Mouse (Mus musculus) large intestine, adult 2 months (tissue): ENCODE results near the gene Vav2. TPM values are rescaled to one million over a fixed set of nuclear protein-coding genes. Genes with fewer than 3 reads are reported as not detected.

Experiments
- DNase-seq: peaks from one replicate; pipeline ENCODE4 v3.0.0-alpha.2; 2012; ENCODE audit warnings: low read depth, low spot score
- WGBS: fragments of 180-500 bp; shearing (Covaris S2); methylation state at CpG from one replicate; pipeline ENCODE4 v1.1.7; 2018; 5-methylcytosine and 5-hydroxymethylcytosine counted together
- polyA plus RNA-seq: library from polyadenylated mRNA; depleted of rRNA; stranded (reverse); fragments of >200 nt; gene quantifications from 2 replicates; pipeline ENCODE4 v1.2.3, GENCODE M21; 2012

Vav2 gene
- polyA plus RNA-seq, 1 experiment: 24.0 TPM

GRCm38 (mm10) chr2:27328613-27329041 is 98.2 kb downstream of the Vav2 start:
- DNase-seq: no peak

GRCm38 (mm10) chr2:27327886-27328285 is 98.9 kb downstream of the Vav2 start:
- WGBS: 79% methylated on average over 4 of the region's 4 CpGs
- no peak for DNase-seq

- WGBS: 45% methylated on average over 6 of the region's 6 CpGs
- DNase-seq: no peak
Observed at GRCm38 (mm10) chr2:27327076-27327475, 99.8 kb downstream of the Vav2 start.

GRCm38 (mm10) chr2:27326357-27326756 is 100.5 kb downstream of the Vav2 start:
- DNase-seq: no peak
- WGBS: 80% methylated on average over 7 of the region's 7 CpGs

- no peak for DNase-seq
- 15% methylated on average over 2 of the region's 2 CpGs for WGBS
Observed at GRCm38 (mm10) chr2:27324690-27325089, 102.1 kb downstream of the Vav2 start.

- 63% methylated on average over 6 of the region's 6 CpGs for whole genome bisulfite sequencing
- no peak for DNase-seq
Observed at GRCm38 (mm10) chr2:27321431-27321875, 105.4 kb downstream of the Vav2 start.

GRCm38 (mm10) chr2:27320820-27321219 is 106.0 kb downstream of the Vav2 start:
- no peak for DNase-seq
- WGBS: 80% methylated on average over 8 of the region's 8 CpGs

GRCm38 (mm10) chr2:27318606-27319005 is 108.2 kb downstream of the Vav2 start:
- DNase-seq: no peak
- 59% methylated on average over 4 of the region's 4 CpGs for WGBS

GRCm38 (mm10) chr2:27318197-27318596 is 108.6 kb downstream of the Vav2 start:
- WGBS: 29% methylated on average over 1 of the region's 1 CpGs
- DNase-seq: no peak

- no peak for DNase-seq
- WGBS: 82% methylated on average over 5 of the region's 5 CpGs
Observed at GRCm38 (mm10) chr2:27316167-27316566, 110.7 kb downstream of the Vav2 start.

- DNase-seq: no peak
- 92% methylated on average over 5 of the region's 5 CpGs for WGBS
Observed at GRCm38 (mm10) chr2:27314269-27314668, 112.6 kb downstream of the Vav2 start.

- WGBS: 80% methylated on average over 3 of the region's 3 CpGs
- no peak for DNase-seq
Observed at GRCm38 (mm10) chr2:27312500-27312899, 114.3 kb downstream of the Vav2 start.

- DNase-seq: no peak
- WGBS: 82% methylated on average over 3 of the region's 3 CpGs
Observed at GRCm38 (mm10) chr2:27311606-27312005, 115.2 kb downstream of the Vav2 start.

GRCm38 (mm10) chr2:27310908-27311307 is 115.9 kb downstream of the Vav2 start:
- no peak for DNase-seq
- 85% methylated on average over 5 of the region's 5 CpGs for WGBS

- WGBS: 78% methylated on average over 5 of the region's 5 CpGs
- DNase-seq: no peak
Observed at GRCm38 (mm10) chr2:27310221-27310620, 116.6 kb downstream of the Vav2 start.

- no peak for DNase-seq
- 79% methylated on average over 8 of the region's 8 CpGs for WGBS
Observed at GRCm38 (mm10) chr2:27306628-27307027, 120.2 kb downstream of the Vav2 start.

- WGBS: 33% methylated on average over 13 of the region's 13 CpGs
Observed at GRCm38 (mm10) chr2:27304741-27305140, 122.1 kb downstream of the Vav2 start.

GRCm38 (mm10) chr2:27304074-27304473 is 122.8 kb downstream of the Vav2 start:
- no peak for DNase-seq

More at GRCm38 (mm10) chr2:27304741-27305140, 122.1 kb downstream of the Vav2 start:
- DNase-seq: no peak

GRCm38 (mm10) chr2:27301444-27302111 is 125.3 kb downstream of the Vav2 start:
- no peak for DNase-seq
- WGBS: 74% methylated on average over 12 of the region's 12 CpGs

GRCm38 (mm10) chr2:27300725-27301443 is 125.9 kb downstream of the Vav2 start:
- WGBS: 76% methylated on average over 13 of the region's 13 CpGs
- DNase-seq: no peak
